Mouse (Mus musculus): ENCODE results near the gene Tspan2. TPM values are rescaled to one million over a fixed set of nuclear protein-coding genes. Genes with fewer than 3 reads are reported as not detected.

Tspan2 gene
- polyA plus RNA-seq, 1 experiment from 2014 or later: 4.2 TPM

GRCm38 (mm10) chr3:102729416-102729815 is 4.9 kb upstream of the Tspan2 start:
- Histone ChIP-seq H3K36me3 (ENCODE audit: control insufficient read depth, insufficient read depth, low read length) (no peaks in the 10 kb centered on the region), H3K4me2 (no peak overlapping the region), H3K27me3 (replicated peaks; ENCODE audit: control insufficient read depth, insufficient read depth, low read length) (no peaks in the 10 kb centered on the region), H3K9me3 (ENCODE audit: control insufficient read depth, low read length) (no peaks in the 10 kb centered on the region), H3K9ac (ENCODE audit: low read depth, low read length) (no peak overlapping the region), H3K4me1 (replicated peaks; ENCODE audit: control insufficient read depth, insufficient read depth, low read length) (no peaks in the 10 kb centered on the region; the same call in 1 of the 2 replicates), H3K27ac (ENCODE audit: low read depth, low read length) (no peak overlapping the region), H3K4me3 (ENCODE audit: low read depth, low read length) (no peak overlapping the region)
- DNase-seq (ENCODE audit: low spot score): no peak
- no peak for ATAC-seq (replicated peaks; ENCODE audit: low FRiP score)
- WGBS: 50% methylated on average over 5 of the region's 5 CpGs

GRCm38 (mm10) chr3:102731112-102731511 is 3.2 kb upstream of the Tspan2 start:
- Histone ChIP-seq H3K4me3 (ENCODE audit: low read depth, low read length) (no peak overlapping the region), H3K27me3 (replicated peaks; ENCODE audit: control insufficient read depth, insufficient read depth, low read length) (peaks cover 5% of the 10 kb centered on the region; the same call in 1 of the 2 replicates), H3K27ac (ENCODE audit: low read depth, low read length) (no peak overlapping the region), H3K4me2 (no peak overlapping the region), H3K9me3 (ENCODE audit: control insufficient read depth, low read length) (no peaks in the 10 kb centered on the region), H3K4me1 (replicated peaks; ENCODE audit: control insufficient read depth, insufficient read depth, low read length) (no peaks in the 10 kb centered on the region; the same call in 1 of the 2 replicates), H3K36me3 (ENCODE audit: control insufficient read depth, insufficient read depth, low read length) (no peaks in the 10 kb centered on the region), H3K9ac (ENCODE audit: low read depth, low read length) (no peak overlapping the region)
- ATAC-seq (replicated peaks; ENCODE audit: low FRiP score) (no peak), DNase-seq (ENCODE audit: low spot score) (no peak)
- 81% methylated on average over 3 of the region's 3 CpGs for WGBS

GRCm38 (mm10) chr3:102732619-102733018 is 1.7 kb upstream of the Tspan2 start:
- H3K4me2 ChIP-seq: no peak overlapping the region
- WGBS: 47% methylated on average over 4 of the region's 4 CpGs
- no peak for ATAC-seq (replicated peaks; ENCODE audit: low FRiP score)
- H3K4me1 ChIP-seq (replicated peaks; ENCODE audit: control insufficient read depth, insufficient read depth, low read length): no peaks in the 10 kb centered on the region; the same call in 1 of the 2 replicates
- H3K4me3 ChIP-seq (ENCODE audit: low read depth, low read length): no peak overlapping the region
- H3K36me3 ChIP-seq (ENCODE audit: control insufficient read depth, insufficient read depth, low read length): no peaks in the 10 kb centered on the region
- H3K27ac ChIP-seq (ENCODE audit: low read depth, low read length): no peak overlapping the region
- no peak overlapping the region for H3K9ac ChIP-seq (ENCODE audit: low read depth, low read length)
- DNase-seq (ENCODE audit: low spot score): no peak
- H3K9me3 ChIP-seq (ENCODE audit: control insufficient read depth, low read length): no peaks in the 10 kb centered on the region
- H3K27me3 ChIP-seq (replicated peaks; ENCODE audit: control insufficient read depth, insufficient read depth, low read length): peaks cover 5% of the 10 kb centered on the region; the same call in 1 of the 2 replicates

- ATAC-seq (replicated peaks; ENCODE audit: low FRiP score) (no peak), DNase-seq (ENCODE audit: low spot score) (no peak)
- no peak overlapping the region for H3K4me2 ChIP-seq
- H3K9ac ChIP-seq (ENCODE audit: low read depth, low read length): no peak overlapping the region
- no peaks in the 10 kb centered on the region for H3K36me3 ChIP-seq (ENCODE audit: control insufficient read depth, insufficient read depth, low read length)
- no peaks in the 10 kb centered on the region; the same call in 1 of the 2 replicates for H3K4me1 ChIP-seq (replicated peaks; ENCODE audit: control insufficient read depth, insufficient read depth, low read length)
- no peak overlapping the region for H3K27ac ChIP-seq (ENCODE audit: low read depth, low read length)
- 86% methylated on average over 3 of the region's 3 CpGs for WGBS
- H3K27me3 ChIP-seq (replicated peaks; ENCODE audit: control insufficient read depth, insufficient read depth, low read length): peaks cover 5% of the 10 kb centered on the region; the same call in 1 of the 2 replicates
- no peaks in the 10 kb centered on the region for H3K9me3 ChIP-seq (ENCODE audit: control insufficient read depth, low read length)
- H3K4me3 ChIP-seq (ENCODE audit: low read depth, low read length): no peak overlapping the region
Observed at GRCm38 (mm10) chr3:102733050-102733449, 1.3 kb upstream of the Tspan2 start.

- H3K4me2 ChIP-seq: peak overlapping the region; percentile 94
- no peak overlapping the region; the same call in 1 of the 2 replicates for H3K4me3 ChIP-seq (ENCODE audit: low read depth, low read length)
- H3K9ac ChIP-seq (ENCODE audit: low read depth, low read length): no peak overlapping the region; the same call in 1 of the 2 replicates
- peaks cover 5% of the 10 kb centered on the region; the same call in 1 of the 2 replicates for H3K27me3 ChIP-seq (replicated peaks; ENCODE audit: control insufficient read depth, insufficient read depth, low read length)
- no peaks in the 10 kb centered on the region; the same call in 1 of the 2 replicates for H3K4me1 ChIP-seq (replicated peaks; ENCODE audit: control insufficient read depth, insufficient read depth, low read length)
- H3K27ac ChIP-seq (ENCODE audit: low read depth, low read length): no peak overlapping the region
- 55% methylated on average over 6 of the region's 6 CpGs for WGBS
- no peaks in the 10 kb centered on the region for H3K9me3 ChIP-seq (ENCODE audit: control insufficient read depth, low read length)
- DNase-seq (ENCODE audit: low spot score): no peak
- H3K36me3 ChIP-seq (ENCODE audit: control insufficient read depth, insufficient read depth, low read length): no peaks in the 10 kb centered on the region
- no peak for ATAC-seq (replicated peaks; ENCODE audit: low FRiP score)
Observed at GRCm38 (mm10) chr3:102733936-102734312, 405 bp upstream of the Tspan2 start.

- ATAC-seq (replicated peaks; ENCODE audit: low FRiP score) (peak; percentile 59), DNase-seq (ENCODE audit: low spot score) (no peak)
- H3K4me3 ChIP-seq (ENCODE audit: low read depth, low read length): peak overlapping the region; percentile 67
- H3K36me3 ChIP-seq (ENCODE audit: control insufficient read depth, insufficient read depth, low read length): no peaks in the 10 kb centered on the region
- peak overlapping the region; percentile 94 for H3K4me2 ChIP-seq
- H3K9ac ChIP-seq (ENCODE audit: low read depth, low read length): peak overlapping the region; percentile 60
- peaks cover 5% of the 10 kb centered on the region; the same call in 1 of the 2 replicates for H3K27me3 ChIP-seq (replicated peaks; ENCODE audit: control insufficient read depth, insufficient read depth, low read length)
- H3K4me1 ChIP-seq (replicated peaks; ENCODE audit: control insufficient read depth, insufficient read depth, low read length): no peaks in the 10 kb centered on the region; the same call in 1 of the 2 replicates
- no peak overlapping the region for H3K27ac ChIP-seq (ENCODE audit: low read depth, low read length)
- no peaks in the 10 kb centered on the region for H3K9me3 ChIP-seq (ENCODE audit: control insufficient read depth, low read length)
- WGBS: 1% methylated on average over 33 of the region's 33 CpGs
Observed at GRCm38 (mm10) chr3:102735031-102735558, 766 bp downstream of the Tspan2 start.

GRCm38 (mm10) chr3:102735638-102736037 is 1.3 kb downstream of the Tspan2 start:
- H3K9ac ChIP-seq (ENCODE audit: low read depth, low read length): no peak overlapping the region
- H3K4me2 ChIP-seq: peak overlapping the region; percentile 94
- H3K9me3 ChIP-seq (ENCODE audit: control insufficient read depth, low read length): no peaks in the 10 kb centered on the region
- 66% methylated on average over 6 of the region's 6 CpGs for WGBS
- H3K36me3 ChIP-seq (ENCODE audit: control insufficient read depth, insufficient read depth, low read length): no peaks in the 10 kb centered on the region
- H3K27ac ChIP-seq (ENCODE audit: low read depth, low read length): no peak overlapping the region
- peaks cover 5% of the 10 kb centered on the region; the same call in 1 of the 2 replicates for H3K27me3 ChIP-seq (replicated peaks; ENCODE audit: control insufficient read depth, insufficient read depth, low read length)
- ATAC-seq (replicated peaks; ENCODE audit: low FRiP score) (no peak), DNase-seq (ENCODE audit: low spot score) (no peak)
- no peaks in the 10 kb centered on the region; the same call in 1 of the 2 replicates for H3K4me1 ChIP-seq (replicated peaks; ENCODE audit: control insufficient read depth, insufficient read depth, low read length)
- peak overlapping the region; percentile 67 for H3K4me3 ChIP-seq (ENCODE audit: low read depth, low read length)

GRCm38 (mm10) chr3:102736436-102736835 is 2.1 kb downstream of the Tspan2 start:
- H3K27me3 ChIP-seq (replicated peaks; ENCODE audit: control insufficient read depth, insufficient read depth, low read length): peaks cover 5% of the 10 kb centered on the region; the same call in 1 of the 2 replicates
- no peaks in the 10 kb centered on the region; the same call in 1 of the 2 replicates for H3K4me1 ChIP-seq (replicated peaks; ENCODE audit: control insufficient read depth, insufficient read depth, low read length)
- no peaks in the 10 kb centered on the region for H3K36me3 ChIP-seq (ENCODE audit: control insufficient read depth, insufficient read depth, low read length)
- no peak for ATAC-seq (replicated peaks; ENCODE audit: low FRiP score)
- DNase-seq (ENCODE audit: low spot score): no peak
- no peak overlapping the region for H3K27ac ChIP-seq (ENCODE audit: low read depth, low read length)
- H3K4me2 ChIP-seq: no peak overlapping the region
- 75% methylated on average over 6 of the region's 6 CpGs for WGBS
- no peak overlapping the region for H3K9ac ChIP-seq (ENCODE audit: low read depth, low read length)
- H3K4me3 ChIP-seq (ENCODE audit: low read depth, low read length): no peak overlapping the region
- H3K9me3 ChIP-seq (ENCODE audit: control insufficient read depth, low read length): no peaks in the 10 kb centered on the region

- H3K27me3 ChIP-seq (replicated peaks; ENCODE audit: control insufficient read depth, insufficient read depth, low read length): peaks cover 5% of the 10 kb centered on the region; the same call in 1 of the 2 replicates
- H3K4me1 ChIP-seq (replicated peaks; ENCODE audit: control insufficient read depth, insufficient read depth, low read length): no peaks in the 10 kb centered on the region; the same call in 1 of the 2 replicates
- WGBS: 77% methylated on average over 6 of the region's 6 CpGs
- no peak for DNase-seq (ENCODE audit: low spot score)
- no peak overlapping the region for H3K4me3 ChIP-seq (ENCODE audit: low read depth, low read length)
- no peak overlapping the region for H3K4me2 ChIP-seq
- H3K36me3 ChIP-seq (ENCODE audit: control insufficient read depth, insufficient read depth, low read length): no peaks in the 10 kb centered on the region
- H3K9me3 ChIP-seq (ENCODE audit: control insufficient read depth, low read length): no peaks in the 10 kb centered on the region
- H3K9ac ChIP-seq (ENCODE audit: low read depth, low read length): no peak overlapping the region
- ATAC-seq (replicated peaks; ENCODE audit: low FRiP score): no peak
- no peak overlapping the region for H3K27ac ChIP-seq (ENCODE audit: low read depth, low read length)
Observed at GRCm38 (mm10) chr3:102737106-102737505, 2.8 kb downstream of the Tspan2 start.
